Mouse (Mus musculus): ENCODE results near the gene Gm10139.
"Not testable (repeated sequence)": the region's sequence is repeated elsewhere in the genome, so short reads cannot be mapped to it uniquely, and the experiment has no call there.

Gm10139 gene

GRCm38 (mm10) chr13:65512378-65512777 is at the start of gene Gm10139:
Gene Gm10139, plus strand, starts transcription at chr13:65512678.
- not testable (repeated sequence) for DNase-seq

- DNase-seq, result not testable (repeated sequence)
Observed at GRCm38 (mm10) chr13:65557636-65558035, 45.2 kb downstream of the Gm10139 start.
